Mouse (Mus musculus) fibroblast of lung, adult 2 months (primary cell): ENCODE measurements around the gene Trim47.

Experiments used
- DNase-seq: peaks from one replicate; pipeline ENCODE4 v3.0.0-alpha.2; 2011; ENCODE audit warnings: low read depth

Gene Trim47

GRCm38 (mm10) chr11:116061641-116062415 lies 65.2 kb downstream of the Trim47 start:
- DNase-seq, result no peak

- DNase-seq, result no peak
Observed at GRCm38 (mm10) chr11:116060596-116060995, 66.4 kb downstream of the Trim47 start.

- DNase-seq, result no peak
Observed at GRCm38 (mm10) chr11:116059691-116060025, 67.4 kb downstream of the Trim47 start.

- no peak for DNase-seq
Observed at GRCm38 (mm10) chr11:116058868-116059690, 67.9 kb downstream of the Trim47 start.

GRCm38 (mm10) chr11:116058022-116058614 lies 68.9 kb downstream of the Trim47 start:
- DNase-seq, result no peak

GRCm38 (mm10) chr11:116057237-116057881 lies 69.7 kb downstream of the Trim47 start:
- no peak for DNase-seq

- no peak for DNase-seq
Observed at GRCm38 (mm10) chr11:116055873-116056272, 71.1 kb downstream of the Trim47 start.
